Mouse (Mus musculus) small intestine, adult 2 months (tissue): ENCODE measurements around the gene Pigyl. TPM values are rescaled to one million over a fixed set of nuclear protein-coding genes. Genes with fewer than 3 reads are reported as not detected.
A peak's percentile ranks its signal among the peaks of the same experiment; 100 is the strongest.

Source experiments
- H3K27ac ChIP-seq: fragments of 200-500 bp; 2 replicates; pipeline ENCODE4 v1.5.1; 2012; ENCODE audit warnings: low read depth, low read length, control low read depth, inconsistent platforms; ENCODE audit not compliant: insufficient read depth
- H3K27me3 ChIP-seq: fragments of 200-500 bp; 2 replicates; pipeline ENCODE4 v1.6.1; 2012; ENCODE audit warnings: mild to moderate bottlenecking, moderate library complexity, low read length, inconsistent platforms; ENCODE audit not compliant: control insufficient read depth, insufficient read depth
- H3K36me3 ChIP-seq: fragments of 200-500 bp; 2 replicates; pipeline ENCODE4 v1.6.1; 2012; ENCODE audit warnings: mild to moderate bottlenecking, low read length, control low read depth, inconsistent platforms; ENCODE audit not compliant: control insufficient read depth, insufficient read depth
- H3K4me1 ChIP-seq: fragments of 200-500 bp; 2 replicates; pipeline ENCODE4 v1.6.1; 2012; ENCODE audit warnings: low read length, inconsistent platforms, mixed read lengths; ENCODE audit not compliant: control insufficient read depth, insufficient read depth, insufficient read length
- H3K4me3 ChIP-seq: fragments of 200-500 bp; 2 replicates; pipeline ENCODE4 v1.5.1; 2012; ENCODE audit warnings: low read depth, mild to moderate bottlenecking, control low read depth, inconsistent platforms, low read length, moderate library complexity
- CTCF ChIP-seq: fragments of 200-500 bp; IDR thresholded peaks from 2 replicates; pipeline ENCODE4 v1.5.1; 2012; ENCODE audit warnings: low read depth, mild to moderate bottlenecking, control low read depth, inconsistent platforms, low read length, moderate library complexity, mixed read lengths; ENCODE audit not compliant: insufficient replicate concordance, insufficient read length; ENCODE audit errors: extremely low read depth
- POLR2A ChIP-seq: fragments of 200-500 bp; IDR thresholded peaks from 2 replicates; pipeline ENCODE4 v1.6.1; 2012; ENCODE audit warnings: low read depth, mild to moderate bottlenecking, control low read depth, inconsistent platforms, low read length, moderate library complexity
- WGBS: fragments of 180-500 bp; shearing (Covaris S2); methylation state at CpG from one replicate; pipeline ENCODE4 v1.1.7; 2018; 5-methylcytosine and 5-hydroxymethylcytosine counted together
- polyA plus RNA-seq: library from polyadenylated mRNA; depleted of rRNA; stranded (reverse); fragments of >200 nt; gene quantifications from 2 replicates; pipeline ENCODE4 v1.2.3, GENCODE M21; 2012; rRNA removed

Pigyl gene
- polyA plus RNA-seq, result 35.4 and 43.1 TPM in 2 replicates

- WGBS, result under 1% methylated on average over 65 of the region's 65 CpGs
- TF ChIP-seq CTCF, result no peak; the same call in 1 of the 2 replicates
- TF ChIP-seq POLR2A, result peak; percentile 86
- no peaks in the 10 kb centered on the region for H3K27me3 ChIP-seq
- peak within 1 kb of the TSS; percentile 76 for H3K4me3 ChIP-seq
- H3K27ac ChIP-seq, result peak within 1 kb of the TSS; percentile 56; the same call in 1 of the 2 replicates
- no peaks in the 10 kb centered on the region for H3K36me3 ChIP-seq
- H3K4me1 ChIP-seq, result peaks cover 13% of the 10 kb centered on the region
These were observed at the start of gene Pigyl for GRCm38 (mm10) chr9:22156497-22157245. TSS of gene Pigyl (plus strand) at chr9:22156846.

GRCm38 (mm10) chr9:22108194-22108593 is 48.5 kb upstream of the Pigyl start:
- H3K4me1 ChIP-seq, result no peaks in the 10 kb centered on the region
- peaks cover 24% of the 10 kb centered on the region for H3K36me3 ChIP-seq
- 86% methylated on average over 9 of the region's 9 CpGs for WGBS
- H3K4me3 ChIP-seq, result no peak overlapping the region
- H3K27ac ChIP-seq, result no peak overlapping the region
- H3K27me3 ChIP-seq, result no peaks in the 10 kb centered on the region
- TF ChIP-seq POLR2A (no peak), CTCF (no peak)

- 73% methylated on average over 4 of the region's 4 CpGs for WGBS
- H3K36me3 ChIP-seq, result peaks cover 24% of the 10 kb centered on the region
- no peak overlapping the region for H3K4me3 ChIP-seq
- H3K27ac ChIP-seq, result no peak overlapping the region
- TF ChIP-seq CTCF (no peak), POLR2A (no peak)
- no peaks in the 10 kb centered on the region for H3K27me3 ChIP-seq
- H3K4me1 ChIP-seq, result peaks cover 5% of the 10 kb centered on the region
These were observed 41.0 kb upstream of the Pigyl start for GRCm38 (mm10) chr9:22115635-22116034.

GRCm38 (mm10) chr9:22116086-22116485 is 40.6 kb upstream of the Pigyl start:
- no peak overlapping the region for H3K27ac ChIP-seq

GRCm38 (mm10) chr9:22116740-22117426 is 39.8 kb upstream of the Pigyl start, which contains the start of gene Elof1:
TSS of gene Elof1 (minus strand) at chr9:22117172.
- peak within 1 kb of the TSS; percentile 91 for H3K4me3 ChIP-seq
- under 1% methylated on average over 52 of the region's 52 CpGs for WGBS
- peaks cover 5% of the 10 kb centered on the region for H3K4me1 ChIP-seq
- no peak for TF ChIP-seq CTCF
- TF ChIP-seq POLR2A, result peak; percentile 61
- 0 out of 2 replicates have a peak within 1 kb of the TSS, but pooled peaks have one; percentile 1 for H3K27ac ChIP-seq
- peaks cover 18% of the 10 kb centered on the region for H3K36me3 ChIP-seq
- H3K27me3 ChIP-seq, result no peaks in the 10 kb centered on the region

More at GRCm38 (mm10) chr9:22116086-22116485, 40.6 kb upstream of the Pigyl start:
- no peaks in the 10 kb centered on the region for H3K27me3 ChIP-seq
- no peak for TF ChIP-seq CTCF
- no peak for TF ChIP-seq POLR2A
- 9% methylated on average over 15 of the region's 15 CpGs for WGBS
- H3K36me3 ChIP-seq, result peaks cover 23% of the 10 kb centered on the region
- peaks cover 5% of the 10 kb centered on the region for H3K4me1 ChIP-seq
- peak overlapping the region; percentile 91 for H3K4me3 ChIP-seq

GRCm38 (mm10) chr9:22117754-22118456 is 38.7 kb upstream of the Pigyl start:
- 29% methylated on average over 10 of the region's 10 CpGs for WGBS
- H3K4me3 ChIP-seq, result no peak overlapping the region
- H3K27me3 ChIP-seq, result no peaks in the 10 kb centered on the region
- H3K36me3 ChIP-seq, result peaks cover 9% of the 10 kb centered on the region; the same call in 1 of the 2 replicates
- no peak overlapping the region for H3K27ac ChIP-seq
- peaks cover 5% of the 10 kb centered on the region for H3K4me1 ChIP-seq
- TF ChIP-seq CTCF, result 0 out of 2 replicates have a peak, but pooled peaks have one; percentile 7
- no peak for TF ChIP-seq POLR2A
